Mouse (Mus musculus): ENCODE results near the gene Phlpp1.

Phlpp1 gene

DNA sequence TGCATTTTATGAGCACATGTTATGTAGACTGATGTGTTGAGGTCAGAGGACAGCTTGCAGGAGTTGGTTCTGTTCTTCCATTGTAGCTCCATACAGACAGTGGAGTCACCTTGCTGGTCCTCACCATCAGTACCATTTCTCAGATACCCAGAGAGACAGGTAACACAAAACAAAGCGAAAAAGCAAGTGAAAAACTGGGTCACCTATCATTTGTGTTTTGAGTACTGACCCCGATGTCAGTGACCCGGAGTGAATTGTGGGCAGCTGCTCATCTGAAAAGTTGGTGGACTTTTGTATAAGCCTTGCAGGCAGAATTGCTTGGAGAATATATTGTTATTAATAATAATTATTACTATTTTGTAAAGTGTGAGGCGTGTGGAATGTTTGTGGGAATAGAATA, 27.6 kb downstream of the Phlpp1 start:
- DNase-seq = no peak

DNA sequence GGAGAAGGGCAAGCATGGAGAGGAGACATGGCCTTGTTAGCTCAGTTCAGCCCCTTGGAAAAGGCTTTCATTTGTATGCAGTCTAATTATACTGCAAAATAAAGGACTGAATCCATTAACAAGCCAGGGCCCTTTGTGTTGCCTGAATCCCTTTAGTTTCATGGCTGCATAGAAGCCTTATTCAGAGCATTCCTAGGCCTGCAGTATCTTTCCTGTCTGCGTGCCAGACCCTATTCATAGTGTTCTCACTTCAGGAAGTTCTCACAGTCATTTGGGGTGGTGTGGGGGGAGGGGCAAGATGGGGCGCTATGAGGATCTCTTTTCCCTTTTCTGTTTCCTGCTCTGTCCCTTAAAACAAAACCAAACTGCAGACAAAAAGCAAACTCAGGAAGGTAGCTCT, 28.1 kb downstream of the Phlpp1 start:
- peak; percentile 55 to 75 for DNase-seq

DNA sequence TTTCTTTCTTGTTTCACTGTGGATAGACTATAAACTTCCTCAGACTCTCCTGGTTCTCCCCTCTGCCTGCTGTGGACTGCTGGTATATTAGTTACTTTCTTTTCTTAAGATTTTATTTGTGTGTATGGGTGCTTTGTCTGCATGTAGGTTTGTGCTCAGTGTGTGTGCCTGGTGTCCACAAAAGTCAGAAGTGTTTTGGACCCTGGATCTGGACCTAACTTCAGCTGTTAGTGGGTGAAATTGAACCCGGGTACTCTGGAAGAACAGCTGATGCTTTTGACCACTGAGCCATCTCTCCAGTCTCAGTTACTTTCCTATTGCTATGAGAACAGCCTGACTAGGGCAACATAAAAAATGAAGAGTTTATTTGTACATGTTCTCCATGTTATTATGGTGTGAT, 29.5 kb downstream of the Phlpp1 start:
- DNase-seq = no peak

DNA sequence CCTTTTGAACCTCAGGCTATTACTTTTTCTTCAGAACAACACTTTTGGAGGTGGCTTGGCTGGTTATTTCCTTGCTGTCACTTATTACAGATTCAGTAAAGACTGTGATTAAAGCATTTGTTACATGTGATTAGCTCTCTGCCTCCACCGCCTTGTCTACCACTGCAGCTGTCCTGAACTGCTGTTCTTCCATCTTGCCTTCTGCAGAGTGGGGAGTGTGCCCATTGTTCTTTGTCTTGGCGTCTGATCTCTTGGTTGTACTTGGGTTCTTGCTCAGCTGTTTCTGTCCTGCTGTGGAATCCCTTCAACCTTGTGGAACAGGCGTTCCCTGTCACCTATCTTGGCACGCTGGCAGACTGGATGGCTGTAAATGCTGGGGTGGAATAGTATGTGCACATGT, 30.4 kb downstream of the Phlpp1 start:
- peak in 1 of 2 experiments; percentile 15 for DNase-seq

DNA sequence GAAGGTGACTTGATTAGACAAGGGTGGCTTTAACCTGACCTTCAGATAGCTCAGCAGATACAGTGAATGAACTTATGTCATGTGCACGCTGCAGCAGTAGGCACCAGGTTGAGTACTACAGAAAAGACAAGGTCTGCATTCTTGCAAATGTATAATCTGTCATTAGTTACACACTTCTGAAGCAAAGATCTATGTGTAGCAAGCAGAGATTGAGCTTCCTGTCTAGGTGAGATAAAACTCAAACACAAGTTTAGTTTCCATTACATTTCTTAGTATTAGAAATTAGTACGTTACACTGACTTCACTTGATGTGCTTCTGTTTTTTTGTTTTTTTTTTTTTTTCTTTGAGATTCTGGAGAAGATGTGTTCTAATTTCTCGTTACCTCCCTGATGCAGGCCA, 32.4 kb downstream of the Phlpp1 start:
- DNase-seq = no peak

DNA sequence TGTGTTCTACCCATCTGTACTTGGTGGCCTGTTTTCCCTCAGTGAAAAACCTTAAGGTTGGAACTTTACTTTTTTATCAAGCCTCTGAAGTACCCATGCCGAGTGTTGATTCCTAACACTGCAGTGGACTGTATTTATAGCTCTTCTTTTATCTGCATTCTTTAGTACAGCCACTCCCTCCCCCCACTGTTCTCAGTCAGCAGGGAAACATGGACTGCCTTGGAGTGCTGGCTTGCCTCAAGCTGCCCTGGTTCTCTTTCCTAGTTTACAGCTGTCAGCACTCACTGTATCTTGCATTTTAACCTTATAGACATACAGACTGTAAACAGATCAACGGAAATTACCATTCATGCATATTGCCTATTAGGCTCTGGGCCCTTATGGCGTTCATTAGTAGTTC, 32.8 kb downstream of the Phlpp1 start:
- DNase-seq = no peak

DNA sequence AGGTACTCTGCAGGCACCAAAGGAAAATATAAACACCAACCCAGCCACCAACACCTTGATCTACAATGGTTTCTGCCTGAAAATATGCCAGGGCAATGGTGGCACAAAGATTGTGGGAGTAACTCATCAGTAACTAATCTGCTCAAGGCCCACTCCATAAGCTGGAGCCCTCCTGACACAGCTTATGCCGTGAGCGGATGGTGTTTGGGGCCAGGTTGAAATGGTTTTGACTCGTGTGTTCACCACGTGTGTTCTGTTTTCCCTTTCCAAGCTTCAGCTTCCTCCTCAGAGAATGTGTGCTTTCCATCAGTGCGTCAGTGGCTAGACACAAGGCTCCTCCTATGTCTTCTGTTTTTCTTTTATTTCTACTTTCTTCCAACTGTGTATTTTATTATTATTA, 37.0 kb downstream of the Phlpp1 start:
- no peak for DNase-seq

DNA sequence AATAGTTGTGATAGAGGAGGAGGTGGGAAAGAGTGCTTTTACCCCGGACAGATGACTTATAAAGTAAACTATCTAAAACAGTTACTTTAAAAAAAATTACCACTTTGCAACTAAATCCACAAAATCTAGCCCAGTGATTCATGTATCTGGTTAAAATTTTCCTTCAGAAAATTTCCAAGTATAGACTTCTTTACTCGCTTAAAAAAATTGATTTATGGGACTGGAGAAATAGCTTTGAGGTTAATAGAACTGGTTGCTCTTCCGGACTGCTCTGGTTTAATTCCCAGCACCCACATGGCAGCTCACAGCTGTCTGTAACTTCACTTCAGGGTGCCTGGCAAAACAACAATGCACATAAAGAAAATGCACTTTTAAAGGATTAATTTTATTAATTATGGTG, 38.9 kb downstream of the Phlpp1 start:
- DNase-seq = no peak

DNA sequence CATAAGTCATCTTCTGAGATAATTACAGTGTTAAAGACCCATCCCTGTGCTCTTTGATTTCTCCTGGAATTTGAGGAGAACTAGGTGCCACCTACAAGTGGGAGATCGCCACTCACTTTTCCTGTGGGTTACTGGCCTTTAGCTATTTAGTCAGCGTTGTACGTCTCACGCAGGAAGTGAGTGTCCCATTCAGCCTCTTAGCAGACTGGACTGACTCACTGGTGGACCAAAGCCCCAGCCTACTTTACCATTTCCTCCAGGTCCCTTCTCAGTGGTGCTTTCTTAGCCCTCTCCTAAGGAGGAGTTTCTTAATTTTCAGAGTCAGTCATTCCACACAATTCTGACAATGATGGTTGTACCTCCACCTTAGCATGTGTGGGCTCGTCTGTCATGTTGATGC, 39.6 kb downstream of the Phlpp1 start:
- no peak for DNase-seq

DNA sequence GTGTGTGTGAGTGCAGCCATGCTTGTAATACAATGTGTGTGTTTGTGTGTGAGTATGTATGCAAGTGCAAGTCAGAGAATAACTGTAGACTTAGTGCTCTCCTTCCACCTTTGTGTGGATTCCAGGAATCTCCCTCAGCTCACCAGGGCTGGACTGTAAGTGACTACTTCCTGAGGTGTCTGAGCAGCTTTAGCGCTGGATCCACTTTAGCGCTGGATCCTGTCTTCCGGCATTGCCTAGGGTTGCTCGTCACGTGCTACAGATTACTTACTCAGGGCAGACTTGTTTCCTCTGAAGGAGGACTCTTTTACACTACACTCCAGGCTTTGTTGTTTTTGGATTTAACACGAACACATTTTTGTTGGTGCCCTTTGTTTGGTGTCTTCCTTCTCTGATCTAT, 48.9 kb downstream of the Phlpp1 start:
- DNase-seq = no peak

DNA sequence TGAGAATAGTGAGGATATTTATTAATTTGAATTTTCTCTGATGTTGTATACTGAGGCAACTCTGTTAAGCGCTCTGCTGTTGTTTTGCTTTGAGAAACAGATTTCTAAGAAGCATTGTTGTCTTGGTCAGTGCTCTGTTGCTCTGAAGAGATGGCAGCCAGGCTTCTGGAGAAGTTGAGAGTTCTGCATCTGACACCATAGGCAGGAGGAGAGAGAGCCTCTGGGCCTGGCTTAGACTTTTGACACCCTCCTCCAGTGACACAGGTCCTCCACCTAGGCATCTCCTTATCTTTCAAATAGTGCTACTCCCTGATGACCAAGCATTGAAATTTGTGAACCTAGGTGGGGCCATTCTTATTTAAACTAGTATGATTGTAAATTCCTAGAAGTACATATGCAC, 49.8 kb downstream of the Phlpp1 start:
- DNase-seq = no peak

DNA sequence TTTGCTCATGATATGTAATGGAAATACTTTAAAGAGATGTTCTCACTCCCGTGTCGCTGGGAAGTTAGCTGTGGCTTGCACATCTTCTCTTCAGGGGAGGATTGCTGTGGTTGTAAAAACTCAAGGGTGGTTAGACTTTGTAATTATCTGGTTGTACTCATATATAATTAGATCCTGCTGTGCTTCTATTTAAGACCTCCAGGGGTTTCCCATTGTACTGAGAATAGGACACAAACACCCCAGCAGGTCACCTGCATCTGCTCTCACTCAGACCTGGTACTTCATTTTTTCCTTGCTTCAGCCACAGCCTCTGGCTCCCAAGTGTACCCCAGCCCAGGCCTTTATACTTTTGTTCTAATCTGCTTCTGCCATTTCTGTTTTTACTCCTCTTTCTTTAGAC, 50.4 kb downstream of the Phlpp1 start:
- no peak for DNase-seq

DNA sequence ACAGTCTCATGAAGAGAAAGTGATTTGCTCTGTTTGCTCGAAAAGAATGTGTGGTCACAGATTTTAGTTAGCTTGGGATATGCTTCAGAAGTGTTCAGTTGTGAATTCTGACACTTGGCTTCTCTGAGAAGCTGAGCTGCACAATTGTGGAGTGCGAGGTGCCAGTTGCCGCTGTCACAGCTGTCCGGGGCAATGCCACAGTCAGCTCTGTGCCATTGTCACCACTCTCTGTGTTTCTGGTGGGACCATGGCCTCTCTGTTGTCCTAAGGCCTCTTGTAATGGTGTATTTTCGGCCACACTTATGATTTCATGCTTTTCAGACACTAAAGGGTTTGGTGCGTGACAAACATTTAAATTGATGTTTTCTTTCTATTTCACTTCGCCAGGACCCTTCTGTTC, 55.1 kb downstream of the Phlpp1 start:
- DNase-seq = no peak

DNA sequence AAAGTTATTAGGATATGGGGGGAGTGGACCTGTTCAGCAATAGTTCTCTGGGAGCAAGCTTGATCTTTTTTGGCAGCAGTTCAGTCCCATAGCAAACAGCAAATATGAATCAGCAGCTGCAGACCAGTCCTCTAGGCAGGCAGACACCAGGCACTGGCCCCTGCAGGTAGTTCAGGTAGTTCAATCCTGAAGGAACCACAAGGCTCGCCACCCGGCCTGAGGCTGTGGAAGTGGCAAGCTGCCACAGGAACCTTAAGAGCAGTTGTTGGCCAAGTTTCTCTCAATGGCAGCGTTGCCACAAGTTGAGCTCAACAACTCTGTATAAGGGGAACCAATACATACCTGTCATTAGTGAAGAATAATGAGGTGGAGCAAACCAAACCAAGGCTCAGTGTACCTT, 58.8 kb downstream of the Phlpp1 start:
- peak in 1 of 2 experiments; percentile 19 for DNase-seq

DNA sequence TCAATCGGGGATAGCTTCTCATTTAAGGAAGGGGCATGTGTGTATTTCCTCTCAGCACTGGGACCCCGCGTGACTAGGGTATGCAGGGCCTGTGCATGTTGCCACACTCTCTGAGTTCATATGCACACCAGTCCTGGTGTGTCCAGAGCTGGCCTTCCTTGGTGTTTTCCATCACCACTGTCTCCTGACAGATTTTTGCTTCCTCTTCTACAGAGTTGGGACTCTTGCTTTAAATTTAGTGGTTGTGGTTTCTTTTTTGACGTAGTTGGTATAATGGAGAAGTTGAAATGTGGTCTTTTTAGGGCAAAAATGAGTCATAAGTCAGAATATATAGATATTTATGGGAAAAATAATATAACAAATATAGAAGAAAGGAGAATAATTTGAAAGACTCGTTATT, 59.8 kb downstream of the Phlpp1 start:
- no peak for DNase-seq

DNA sequence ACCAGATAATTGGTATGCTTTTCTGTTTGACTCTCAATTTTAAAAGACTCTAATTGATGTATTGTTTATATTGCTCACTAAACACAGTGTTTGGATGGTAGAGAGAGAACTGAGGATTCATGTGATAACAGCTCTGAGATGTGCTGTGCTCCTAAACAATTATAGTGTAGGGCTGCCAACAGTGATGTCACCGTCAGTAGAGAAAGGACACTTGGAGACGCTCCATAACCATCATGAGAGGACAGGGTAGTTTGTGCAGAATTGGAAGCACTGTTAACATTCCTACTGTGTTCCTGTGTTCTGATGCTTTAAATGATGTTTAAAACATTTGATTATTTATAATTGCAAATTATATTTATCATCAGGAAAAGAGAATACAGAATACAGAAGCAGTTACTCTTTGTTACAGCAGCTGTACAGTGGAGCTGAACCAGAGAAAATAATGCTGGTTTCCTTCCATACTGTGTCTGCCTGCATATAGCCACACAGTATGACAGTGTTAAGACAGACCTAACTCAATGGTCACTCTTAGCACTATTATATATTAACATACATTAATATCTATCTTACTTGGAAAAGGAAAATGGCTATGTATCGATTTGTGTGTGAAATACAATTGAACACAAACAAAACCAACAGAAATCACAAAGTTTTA, 60.4 kb downstream of the Phlpp1 start:
- DNase-seq = peak; percentile 77 to 80

DNA sequence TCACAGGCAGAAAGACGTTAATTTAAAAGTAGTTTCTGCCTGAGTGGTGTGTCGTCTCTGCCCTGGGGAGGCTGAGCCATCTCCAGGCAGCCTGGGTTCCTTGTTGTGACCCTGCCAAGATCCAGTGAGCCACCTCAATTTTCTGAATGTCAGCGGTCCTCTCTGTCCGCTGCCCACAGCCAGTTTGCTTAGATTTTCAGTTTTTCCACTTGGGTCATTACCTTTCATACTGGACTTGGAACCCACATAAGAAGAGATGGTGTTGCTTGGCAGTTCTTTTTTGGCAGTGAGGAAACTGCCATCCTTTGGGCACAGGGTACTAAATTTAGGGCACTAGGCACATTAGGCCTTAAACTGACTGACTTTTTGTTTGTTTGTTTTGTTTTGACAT, 60.9 kb downstream of the Phlpp1 start:
- peak; percentile 27 to 40 for DNase-seq

DNA sequence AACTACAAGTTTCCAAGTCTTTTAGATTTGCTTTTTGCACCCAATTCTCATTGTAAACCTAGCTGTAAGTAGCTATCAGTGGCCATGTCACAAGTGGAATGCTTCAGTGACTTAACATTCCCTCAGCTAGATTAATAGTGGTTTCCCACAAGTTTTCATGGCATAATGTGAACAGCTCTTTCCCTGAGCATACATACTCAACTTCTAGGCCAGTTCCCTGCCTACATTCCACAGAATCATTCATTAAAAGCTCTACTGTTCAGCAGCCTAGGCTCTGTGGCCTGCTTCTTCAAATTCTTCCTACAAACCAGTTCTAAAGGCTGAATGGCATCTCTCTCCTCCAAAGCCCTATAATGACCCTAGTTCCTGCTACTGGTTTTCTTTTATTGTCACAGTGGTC, 65.4 kb downstream of the Phlpp1 start:
- no peak for DNase-seq

DNA sequence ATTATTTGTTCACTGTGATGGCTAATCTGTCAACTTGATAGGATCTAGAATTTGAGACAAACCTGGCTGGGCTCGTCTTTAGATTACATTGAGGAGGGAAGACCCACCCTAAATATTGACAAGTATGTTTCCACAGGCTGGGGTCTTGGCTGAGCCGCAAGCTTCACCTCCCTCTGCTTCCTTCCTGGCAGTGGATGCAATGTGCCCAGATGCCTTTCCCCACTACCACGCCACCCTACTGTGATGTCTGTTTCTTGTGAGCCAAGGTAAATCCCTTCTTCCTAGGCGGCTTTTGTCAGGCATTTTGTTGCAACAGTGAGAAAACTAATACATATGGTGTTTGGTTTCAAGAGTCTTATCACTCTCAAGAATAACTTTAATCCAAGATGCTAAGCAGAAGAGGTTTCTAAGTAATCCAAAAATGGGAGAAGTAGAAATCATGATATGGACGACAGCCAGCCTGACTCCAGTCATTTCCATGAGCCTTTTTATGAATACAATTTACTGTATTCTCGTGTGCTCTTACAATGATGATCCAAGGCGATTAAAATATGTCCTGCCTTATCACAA, 68.6 kb downstream of the Phlpp1 start:
- peak; percentile 76 to 88 for DNase-seq

DNA sequence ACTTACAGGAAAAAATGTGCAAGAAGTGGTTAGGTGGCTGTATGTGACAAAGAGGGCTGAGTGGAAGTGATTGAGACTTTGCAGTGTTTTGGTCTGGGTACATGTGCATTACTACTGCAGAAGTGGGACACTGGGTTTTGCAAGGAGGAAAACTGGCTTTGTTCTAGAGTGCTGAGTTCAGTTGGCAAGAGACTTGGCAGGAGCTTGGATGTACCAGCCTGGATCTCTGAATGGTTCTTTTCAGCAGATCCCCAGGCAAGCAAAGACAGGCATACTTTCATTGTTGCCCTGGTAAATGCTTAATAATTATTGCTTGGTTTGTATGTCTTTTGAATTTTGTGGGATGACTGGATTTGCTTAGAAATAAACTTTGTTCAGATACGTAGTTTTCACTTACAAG, 69.5 kb downstream of the Phlpp1 start:
- DNase-seq = peak; percentile 59 to 62

DNA sequence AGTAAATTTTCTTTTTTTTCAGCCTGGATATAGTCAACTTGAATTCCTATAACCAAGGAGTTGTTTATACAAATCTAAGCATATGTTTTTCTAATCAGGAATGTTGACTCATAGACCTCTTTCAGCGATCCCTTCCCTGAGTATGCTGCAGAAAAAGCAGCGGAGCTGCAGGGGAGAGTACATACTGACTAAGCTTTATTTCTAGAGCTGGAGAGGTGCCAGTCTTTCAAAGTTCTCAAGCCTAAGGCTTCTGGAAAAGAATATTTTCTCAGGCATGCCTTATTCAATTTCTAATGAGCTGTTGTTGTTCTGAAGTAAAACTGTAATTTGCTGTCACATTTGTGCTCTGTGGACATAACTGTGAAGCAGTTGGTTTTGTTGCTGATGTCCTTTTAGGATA, 70.6 kb downstream of the Phlpp1 start:
- peak; percentile 23 to 25 for DNase-seq

DNA sequence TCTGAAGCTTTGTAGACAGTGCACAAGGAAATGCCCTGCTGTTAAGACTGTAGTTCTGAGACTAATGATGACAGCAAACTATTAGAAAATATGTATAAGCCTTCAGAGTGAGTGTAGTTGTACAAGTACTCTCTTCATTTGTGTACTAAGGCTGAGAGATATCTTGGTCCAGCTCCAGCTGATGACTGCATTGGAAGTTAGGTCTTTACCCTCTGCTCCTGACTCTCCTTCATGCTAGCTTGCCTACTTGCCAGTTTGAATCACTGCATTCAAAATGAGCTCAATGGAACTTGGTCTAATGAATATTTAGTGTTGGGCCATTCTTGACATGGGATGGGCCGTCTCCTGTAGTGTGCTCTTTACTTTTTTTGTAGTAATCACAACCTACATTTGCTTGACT, 71.8 kb downstream of the Phlpp1 start:
- DNase-seq = no peak

DNA sequence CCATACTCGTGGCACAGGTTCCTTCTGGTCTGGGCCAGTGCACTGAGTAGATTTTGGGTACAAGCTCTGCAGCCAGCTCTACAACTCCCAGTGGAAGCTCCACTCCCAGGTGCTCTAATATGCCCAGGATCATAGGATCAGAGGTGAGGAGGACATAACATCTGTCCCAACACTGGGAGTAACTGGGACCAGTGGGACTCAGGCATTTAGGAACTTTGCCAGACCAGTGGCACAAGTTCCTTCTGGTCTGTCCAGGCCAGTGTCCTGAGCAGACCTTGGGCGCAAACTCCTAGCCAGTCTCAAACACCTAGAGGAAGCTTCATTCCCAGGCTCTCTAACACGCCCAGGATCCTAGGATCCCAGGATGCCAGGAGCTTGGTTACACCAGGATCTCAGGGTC, 72.7 kb downstream of the Phlpp1 start:
- peak in 1 of 2 experiments; percentile 20 for DNase-seq

DNA sequence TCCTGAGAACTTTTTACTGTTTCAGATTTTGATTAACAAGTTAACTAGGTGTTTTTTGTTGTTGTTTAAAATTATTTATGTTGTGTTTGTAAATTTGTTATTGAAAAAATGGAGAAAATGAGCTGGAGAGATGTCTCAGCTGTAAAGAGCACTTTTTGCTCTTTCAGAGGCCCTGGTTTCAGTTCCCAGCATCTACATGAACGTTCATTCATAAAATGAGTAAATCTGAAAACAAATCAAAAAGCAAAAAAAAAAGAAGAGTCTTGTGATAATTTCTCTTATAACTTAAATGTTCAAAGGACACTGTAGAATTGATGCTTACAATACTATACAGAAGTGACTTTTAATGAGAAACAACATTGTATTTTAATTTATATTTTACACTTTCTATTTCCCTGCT, 82.5 kb downstream of the Phlpp1 start:
- DNase-seq = no peak

DNA sequence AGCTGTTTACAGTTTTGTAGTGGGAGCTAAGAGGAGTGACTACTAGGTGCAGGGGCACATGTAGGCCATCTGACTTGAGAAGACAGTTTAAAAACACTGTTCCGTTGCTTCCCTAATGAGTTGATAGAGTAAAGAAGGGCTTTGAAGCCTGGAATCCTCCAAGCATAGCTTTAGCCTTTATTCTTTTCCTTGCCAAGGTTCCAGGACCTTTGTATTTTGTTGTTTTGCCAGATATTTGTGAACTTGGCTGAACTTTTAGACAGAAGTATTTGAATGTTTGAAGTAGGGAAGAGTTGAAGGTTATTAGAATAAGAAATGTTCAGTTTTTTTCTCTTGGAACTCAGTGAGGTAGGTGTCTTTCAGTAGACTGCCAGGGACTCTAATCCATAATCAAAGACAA, 85.6 kb downstream of the Phlpp1 start:
- DNase-seq = no peak
